Mouse (Mus musculus): ENCODE data around the gene Ambp. TPM values are rescaled to one million over a fixed set of nuclear protein-coding genes. Genes with fewer than 3 reads are reported as not detected.

Ambp gene
- not detected in 2 replicates for total RNA-seq (2015; ENCODE audit: low replicate concordance)
- total RNA-seq (2017; ENCODE audit: low replicate concordance): not detected in 2 replicates

DNA sequence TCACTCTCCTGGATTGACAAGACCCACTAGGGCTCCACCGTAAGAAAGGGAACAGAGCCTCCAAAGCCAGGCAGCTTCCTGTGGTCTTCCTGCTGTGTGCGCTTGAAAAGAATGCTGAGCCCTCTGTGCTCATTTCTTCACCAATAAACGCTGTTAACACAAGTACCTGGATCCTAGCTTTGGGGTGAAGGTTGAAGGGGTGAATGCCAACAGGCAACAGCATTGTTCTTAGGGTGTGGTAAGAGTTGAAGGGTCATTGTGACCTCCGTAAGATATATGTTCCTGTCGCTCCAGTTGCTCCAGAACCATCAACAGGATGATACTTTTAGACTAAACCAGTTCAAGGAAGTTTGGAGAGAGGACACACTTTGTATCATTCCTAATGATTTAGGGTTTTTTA lies at the start of gene Ambp:
Ambp (minus strand) TSS at position 101 of the 400 bp plus-strand sequence.
- no peak for ATAC-seq (replicated peaks; ENCODE audit: low FRiP score, poor library complexity, severe bottlenecking)

DNA sequence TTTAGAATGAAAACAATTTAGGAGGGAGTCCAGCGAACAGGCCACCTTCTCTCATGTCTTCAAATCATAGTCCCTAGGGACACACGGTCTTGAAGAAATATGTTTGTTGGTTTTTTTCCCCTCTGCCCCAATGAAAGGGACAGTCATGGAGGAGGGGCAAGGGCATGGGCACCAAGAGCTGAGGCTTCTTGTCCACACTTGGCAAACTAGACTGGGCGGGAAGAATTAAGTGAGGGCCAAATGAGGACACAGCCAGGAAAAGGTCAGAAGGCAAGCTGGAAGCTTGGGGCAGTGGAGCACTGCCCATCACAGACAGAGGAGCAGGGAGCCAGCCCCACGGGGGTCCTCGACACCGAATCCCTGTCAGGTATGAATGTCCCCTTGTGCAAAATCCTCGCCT lies 49.3 kb upstream of the Ambp start:
- no peak for ATAC-seq (replicated peaks; ENCODE audit: low FRiP score, poor library complexity, severe bottlenecking)

DNA sequence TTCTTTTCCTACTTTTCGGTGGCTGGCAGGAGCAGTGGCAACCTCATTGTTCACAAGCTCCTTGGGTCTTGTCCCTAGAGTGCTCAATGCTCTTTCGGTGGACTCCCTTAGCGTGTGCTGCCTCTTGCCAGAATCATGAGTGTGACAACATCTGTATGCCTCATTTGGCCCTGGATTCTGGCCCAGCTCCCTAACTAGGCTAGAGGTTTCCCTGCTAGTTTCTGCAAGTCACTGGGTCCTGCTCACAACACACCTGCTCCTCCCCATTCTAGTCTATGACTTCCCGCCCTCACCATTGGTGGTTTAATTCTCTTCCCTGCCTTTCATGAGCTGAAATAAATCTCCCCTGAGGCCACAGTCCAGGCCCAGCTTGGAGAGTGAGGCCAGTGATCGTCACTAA lies 44.8 kb upstream of the Ambp start:
- no peak for ATAC-seq (replicated peaks; ENCODE audit: low FRiP score, poor library complexity, severe bottlenecking)

DNA sequence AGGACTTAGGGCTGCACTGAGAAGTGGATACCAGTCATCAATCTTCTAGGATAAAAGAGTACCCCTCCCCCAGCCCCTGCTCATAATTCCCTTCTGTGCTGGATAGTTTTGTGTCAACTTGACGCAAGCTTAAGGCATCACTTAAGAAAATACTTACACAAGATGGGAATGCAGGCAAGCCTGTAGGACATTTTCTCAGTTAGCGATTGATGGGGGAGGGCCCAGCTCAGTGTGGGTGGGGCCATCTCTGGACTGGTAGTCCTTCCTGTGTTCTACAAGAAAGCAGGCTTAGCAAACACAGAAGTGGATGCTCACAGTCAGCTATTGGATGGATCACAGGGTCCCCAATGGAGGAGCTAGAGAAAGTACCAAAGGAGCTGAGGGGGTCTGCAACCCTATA lies 39.8 kb upstream of the Ambp start:
- no peak for ATAC-seq (replicated peaks; ENCODE audit: low FRiP score, poor library complexity, severe bottlenecking)

DNA sequence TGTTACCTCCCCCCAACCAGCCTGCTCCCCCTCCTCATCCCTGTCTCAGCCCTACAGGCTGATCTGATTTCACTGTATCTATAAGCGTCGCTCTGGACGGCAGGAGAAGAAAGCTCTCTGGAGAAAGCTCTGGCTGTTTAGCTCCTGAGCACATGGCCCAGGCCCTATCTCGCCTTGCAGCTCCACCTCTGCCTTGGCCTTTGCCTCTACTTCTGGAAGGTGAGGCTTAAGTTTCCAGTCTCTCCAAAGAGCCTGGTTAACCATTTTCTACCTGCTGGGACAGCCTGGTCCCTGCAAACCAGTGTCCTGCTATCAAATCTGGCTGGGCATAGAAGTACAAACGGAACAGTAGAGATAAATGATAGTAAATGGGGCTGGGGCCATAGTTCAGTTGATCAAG lies 37.0 kb upstream of the Ambp start:
- ATAC-seq (replicated peaks; ENCODE audit: low FRiP score, poor library complexity, severe bottlenecking): no peak

DNA sequence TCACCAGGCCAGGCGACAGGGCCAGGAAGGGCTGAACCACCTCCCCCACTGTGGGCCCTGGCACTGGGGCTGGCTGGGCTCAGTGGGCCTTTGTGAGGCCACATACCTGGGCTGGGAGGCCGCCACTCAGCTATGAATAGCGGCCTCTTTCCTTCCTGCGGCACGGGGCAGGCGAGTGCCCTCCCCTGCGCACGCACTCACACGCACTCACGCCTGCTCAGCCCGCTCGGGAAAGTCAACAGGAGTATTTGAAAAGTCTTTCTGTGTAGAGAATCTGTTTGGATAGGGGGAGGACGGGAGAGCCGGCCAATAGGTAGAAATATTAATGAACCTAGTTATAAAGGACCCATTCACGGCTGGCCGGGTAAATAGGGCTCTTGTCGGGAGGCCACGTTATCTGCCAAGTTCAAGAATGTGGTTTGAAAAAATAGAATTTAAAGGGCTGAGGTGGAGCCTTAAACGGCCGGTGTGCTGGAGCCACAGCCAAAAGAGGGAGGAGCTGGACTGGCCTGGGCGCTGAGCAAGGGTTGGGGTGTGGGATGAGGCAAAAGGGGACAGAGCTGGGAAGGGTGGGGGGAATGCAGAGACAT lies 31.8 kb upstream of the Ambp start:
- no peak for ATAC-seq (replicated peaks; ENCODE audit: low FRiP score, poor library complexity, severe bottlenecking)

DNA sequence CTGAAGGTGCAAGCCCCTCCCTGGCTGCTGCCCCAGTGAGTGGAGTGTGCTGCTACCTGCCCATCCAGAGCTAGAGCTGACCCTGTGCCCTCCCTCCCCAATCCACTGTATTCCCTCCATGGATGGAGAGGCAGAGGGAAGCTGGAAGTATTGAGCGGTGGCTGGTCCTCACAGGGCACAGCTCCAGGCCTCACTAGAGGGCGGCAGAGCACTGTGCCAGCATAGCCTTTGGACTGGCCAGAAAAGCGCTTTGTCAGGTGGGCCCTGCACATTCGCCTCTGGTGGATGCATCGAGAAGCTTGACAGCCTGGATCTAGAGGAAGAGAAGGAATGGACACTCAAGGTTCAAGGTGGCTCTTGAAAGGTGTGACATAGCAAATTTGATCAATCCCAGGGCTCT lies 27.0 kb upstream of the Ambp start:
- ATAC-seq (replicated peaks; ENCODE audit: low FRiP score, poor library complexity, severe bottlenecking): no peak

DNA sequence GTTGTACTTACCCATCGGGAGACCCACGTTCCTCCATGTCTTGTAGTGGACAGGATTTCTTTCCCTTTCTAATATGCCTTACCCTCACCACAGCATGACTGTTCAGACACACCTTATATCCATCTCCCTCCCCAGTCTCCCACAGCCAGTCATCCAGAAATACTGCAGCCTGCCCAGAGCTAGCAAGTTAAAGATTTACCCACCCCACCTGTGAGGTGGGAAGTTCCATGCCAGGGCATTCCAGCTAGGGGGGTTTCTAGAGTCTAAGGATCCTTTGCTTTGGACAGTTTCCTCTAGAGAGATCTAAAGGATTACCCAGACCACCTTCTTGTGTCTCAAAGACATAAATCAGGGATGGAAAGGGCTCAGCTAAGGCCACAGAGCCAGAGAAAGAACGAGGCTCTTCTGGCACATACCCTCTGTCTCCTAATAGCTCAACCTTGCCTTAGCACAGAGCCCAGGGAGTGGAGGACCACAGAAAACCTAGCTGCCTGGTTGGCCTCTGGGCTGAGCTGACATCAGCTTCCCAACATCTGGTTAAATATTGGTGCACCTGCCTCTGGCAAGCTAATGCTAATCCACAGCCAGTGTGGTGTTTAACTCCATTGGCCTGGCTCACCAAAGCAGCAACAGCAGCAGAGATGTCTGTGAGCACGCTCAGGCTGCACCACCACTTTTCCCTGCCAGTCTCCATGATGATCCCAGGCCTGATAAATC lies 17.5 kb upstream of the Ambp start, which contains the start of gene Kif12:
Kif12 (minus strand) TSS at position 163 of the 717 bp plus-strand sequence.
- no peak for ATAC-seq (replicated peaks; ENCODE audit: low FRiP score, poor library complexity, severe bottlenecking)

DNA sequence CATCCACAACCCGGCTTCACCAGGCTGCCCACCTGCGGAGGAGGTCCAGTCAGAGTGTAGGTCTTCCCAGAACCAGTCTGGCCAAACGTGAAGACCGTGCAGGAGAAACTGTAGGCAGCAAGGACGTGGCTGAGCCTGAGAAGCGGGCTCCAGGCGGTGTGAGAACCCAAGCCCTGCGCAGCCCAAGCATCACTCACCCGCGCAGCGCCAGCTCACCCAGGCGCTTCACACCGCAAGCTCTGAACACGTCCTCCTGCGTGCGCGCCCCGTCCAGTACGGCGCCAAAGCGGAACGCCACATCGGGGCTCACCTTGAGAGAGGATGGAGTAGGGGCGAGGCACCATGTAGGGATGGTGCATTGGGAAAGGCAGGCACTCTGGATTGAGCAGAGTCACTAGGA lies 16.5 kb upstream of the Ambp start:
- ATAC-seq (replicated peaks; ENCODE audit: low FRiP score, poor library complexity, severe bottlenecking): no peak

DNA sequence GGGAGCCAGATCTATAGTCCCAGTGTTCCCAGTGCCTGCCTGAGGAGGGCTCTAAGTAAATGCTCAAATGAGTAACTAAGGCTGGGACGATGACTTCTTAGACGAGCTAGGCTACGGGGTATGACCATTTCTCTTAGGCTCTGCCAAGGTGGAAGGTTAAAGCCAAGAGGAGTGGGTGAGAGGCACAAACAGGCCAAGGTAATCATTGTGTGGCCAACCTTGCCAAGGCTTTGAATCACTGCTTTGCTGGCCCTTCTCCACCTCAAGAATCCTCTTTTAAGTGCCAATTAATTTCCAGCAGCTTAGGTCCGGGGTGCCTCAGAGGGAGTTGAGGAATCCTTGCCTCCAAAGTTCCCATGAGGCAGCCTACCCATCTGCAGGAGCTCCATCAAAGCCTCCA lies 15.5 kb upstream of the Ambp start:
- no peak for ATAC-seq (replicated peaks; ENCODE audit: low FRiP score, poor library complexity, severe bottlenecking)

DNA sequence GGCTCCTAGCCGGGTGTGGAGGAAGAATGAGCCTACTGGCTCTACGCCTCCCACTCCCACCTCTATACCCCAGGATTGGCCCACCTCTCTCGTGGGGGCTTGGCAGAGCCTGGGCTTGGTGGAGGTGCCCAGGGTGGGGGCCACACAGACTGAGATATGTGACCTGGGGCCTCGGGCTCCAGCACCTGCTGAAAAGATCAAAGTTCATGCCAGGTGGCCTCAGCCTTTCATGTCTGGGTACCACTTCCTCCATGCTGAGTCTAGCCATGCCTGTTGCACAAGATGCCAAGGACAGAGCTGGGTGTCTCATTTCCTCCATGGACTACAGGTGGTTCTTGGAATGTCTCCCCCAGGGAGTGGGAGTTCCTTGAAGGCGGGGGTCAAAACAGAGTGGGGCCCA lies 11.7 kb upstream of the Ambp start:
- no peak for ATAC-seq (replicated peaks; ENCODE audit: low FRiP score, poor library complexity, severe bottlenecking)

DNA sequence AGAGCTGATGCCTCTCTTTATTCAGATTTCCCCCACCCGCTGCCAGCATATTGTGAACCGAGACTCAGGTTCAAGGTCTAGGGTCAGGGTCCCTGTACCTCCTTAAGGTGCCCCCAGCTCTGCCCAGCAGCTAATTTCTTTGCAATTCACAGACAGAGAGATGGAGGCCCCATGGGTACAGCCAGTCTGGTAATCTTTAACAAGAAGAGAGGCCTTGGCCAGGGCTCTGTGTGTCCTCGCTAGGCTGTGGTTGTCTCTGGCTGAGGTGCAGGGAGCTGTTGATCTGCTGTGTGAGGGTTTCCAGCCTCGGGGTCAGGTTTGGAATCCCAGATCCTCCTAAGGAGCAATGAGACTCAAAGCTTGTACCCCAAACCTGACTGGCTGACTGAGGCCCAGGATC lies 11.0 kb upstream of the Ambp start:
- no peak for ATAC-seq (replicated peaks; ENCODE audit: low FRiP score, poor library complexity, severe bottlenecking)

DNA sequence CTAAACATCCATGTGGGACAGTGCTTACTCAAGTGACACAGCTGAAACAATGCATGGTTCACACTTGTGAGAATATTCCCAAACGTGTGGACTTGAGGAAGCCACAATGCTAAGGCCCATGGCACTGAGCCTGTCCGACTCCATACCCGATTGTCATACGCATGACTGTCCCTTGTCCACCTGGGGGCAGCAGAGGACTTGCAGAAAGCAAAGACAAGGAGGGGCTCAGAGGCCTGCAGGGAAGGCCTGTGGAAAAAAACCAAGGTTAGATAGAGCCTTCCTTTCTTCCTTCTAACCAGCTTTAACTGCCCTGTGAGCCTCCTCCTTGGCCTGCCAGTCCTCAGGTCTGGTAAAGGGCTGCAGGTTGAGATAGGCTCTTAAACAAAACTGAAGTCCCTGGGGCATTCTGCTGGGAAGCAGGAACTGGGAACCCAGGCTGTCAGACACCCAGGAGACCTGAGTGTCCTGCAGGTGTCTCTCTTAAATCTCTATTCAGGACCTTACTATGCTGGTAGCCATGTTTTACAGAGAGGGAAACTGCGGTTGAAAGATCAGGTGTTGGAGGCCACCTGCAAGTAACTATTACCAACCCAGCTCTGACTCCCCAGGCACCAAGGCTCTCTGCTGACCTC lies 4.5 kb upstream of the Ambp start:
- no peak for ATAC-seq (replicated peaks; ENCODE audit: low FRiP score, poor library complexity, severe bottlenecking)

DNA sequence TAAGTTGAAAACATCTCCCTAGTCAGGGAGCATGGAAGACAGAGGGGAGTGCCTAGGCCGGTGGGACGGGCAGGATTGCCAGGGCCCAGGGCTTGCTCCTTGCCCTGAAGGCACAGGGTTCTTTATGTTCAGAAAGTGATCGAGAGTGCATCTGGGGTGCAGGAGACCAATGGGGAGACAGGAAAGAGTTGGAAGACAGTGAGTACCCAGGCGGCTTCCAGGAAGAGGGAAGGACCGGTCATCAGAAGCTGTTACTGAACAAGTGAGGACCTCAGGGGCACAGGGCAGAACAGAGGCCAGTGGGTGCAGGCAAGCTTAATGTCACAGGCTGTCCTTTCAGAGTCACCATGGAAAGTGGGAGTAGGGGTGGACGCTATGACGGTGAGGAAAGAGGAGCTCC lies 3.6 kb upstream of the Ambp start:
- no peak for ATAC-seq (replicated peaks; ENCODE audit: low FRiP score, poor library complexity, severe bottlenecking)

DNA sequence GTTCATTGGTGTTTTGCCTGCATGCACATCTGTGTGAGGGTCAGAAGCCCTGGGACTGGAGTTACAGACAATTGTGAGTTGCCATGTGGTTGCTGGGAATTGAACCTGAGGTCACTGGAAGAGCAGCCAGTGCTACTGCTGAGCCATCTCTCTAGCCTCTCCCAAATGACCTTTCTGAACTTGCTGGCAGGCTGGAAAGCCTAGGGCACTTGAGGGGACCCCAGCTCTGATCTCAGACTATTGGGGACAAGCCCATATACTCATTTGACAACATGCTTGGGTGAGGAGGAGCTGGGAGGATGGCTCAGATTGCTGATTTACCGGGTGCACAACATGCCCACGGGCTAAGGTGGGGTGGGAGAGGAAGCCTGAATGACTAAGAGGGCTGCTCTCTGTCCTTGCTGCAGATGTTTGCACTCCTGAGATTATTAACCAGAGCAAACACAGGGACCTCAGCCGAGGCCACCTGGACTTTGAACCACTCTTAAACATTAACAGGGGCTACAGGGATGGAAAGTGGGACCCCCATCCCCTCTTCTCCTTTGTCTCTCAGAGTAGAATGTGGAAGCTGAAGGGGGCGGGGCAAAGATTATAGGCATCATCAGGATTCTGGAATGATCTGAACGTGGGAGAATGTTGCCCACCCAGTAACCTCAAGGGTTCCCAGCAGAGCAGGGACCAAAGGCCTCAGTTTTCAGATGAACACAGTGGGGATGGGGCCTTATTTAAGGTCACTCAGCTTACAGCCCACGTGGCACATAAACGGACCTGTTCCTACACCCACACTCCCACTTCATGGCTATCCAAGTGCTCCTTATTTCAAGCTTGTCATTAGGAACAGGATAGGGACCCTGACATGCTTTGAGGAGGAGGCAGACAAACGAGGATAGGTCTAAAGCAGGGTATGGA lies 2.4 kb upstream of the Ambp start:
- no peak for ATAC-seq (replicated peaks; ENCODE audit: low FRiP score, poor library complexity, severe bottlenecking)

DNA sequence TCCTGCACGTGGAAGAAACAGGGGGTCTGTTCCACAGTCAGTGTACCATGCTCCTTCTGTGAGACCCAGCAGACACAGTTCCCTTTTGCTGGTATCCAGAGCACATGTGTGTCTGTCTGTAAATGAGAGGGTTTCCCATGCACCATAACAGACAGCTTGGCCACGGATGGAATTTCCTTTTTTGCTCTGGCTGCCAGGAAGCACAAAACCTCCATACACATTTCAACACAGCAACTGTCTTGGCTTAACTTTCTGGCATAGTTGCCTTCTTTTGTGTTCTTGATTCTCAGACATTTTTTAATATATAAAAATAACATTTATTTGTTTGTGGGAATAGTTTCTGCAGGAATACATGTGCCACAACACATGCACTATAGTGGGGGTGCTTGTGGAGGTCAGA lies 997 bp upstream of the Ambp start:
- no peak for ATAC-seq (replicated peaks; ENCODE audit: low FRiP score, poor library complexity, severe bottlenecking)

DNA sequence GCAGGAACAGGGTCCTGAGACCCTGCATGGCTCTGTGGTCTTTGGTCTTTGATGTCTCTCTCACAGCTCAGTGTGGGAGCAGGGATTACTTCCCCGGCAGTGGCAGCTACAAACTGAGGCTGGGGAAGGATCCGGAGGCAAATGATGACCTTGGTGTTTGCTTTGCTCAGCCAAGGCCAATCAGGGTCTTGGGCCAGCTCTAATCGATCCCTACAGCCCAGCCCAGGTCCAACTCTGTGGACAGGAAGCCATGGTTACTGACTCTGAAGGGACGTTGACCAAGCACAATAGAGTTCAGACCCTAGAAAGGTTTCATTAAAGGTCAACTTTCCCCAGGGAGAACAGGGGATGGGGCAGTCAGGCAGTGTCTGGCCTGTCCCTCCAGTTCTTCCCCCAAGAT lies 571 bp downstream of the Ambp start:
- ATAC-seq (replicated peaks; ENCODE audit: low FRiP score, poor library complexity, severe bottlenecking): no peak

DNA sequence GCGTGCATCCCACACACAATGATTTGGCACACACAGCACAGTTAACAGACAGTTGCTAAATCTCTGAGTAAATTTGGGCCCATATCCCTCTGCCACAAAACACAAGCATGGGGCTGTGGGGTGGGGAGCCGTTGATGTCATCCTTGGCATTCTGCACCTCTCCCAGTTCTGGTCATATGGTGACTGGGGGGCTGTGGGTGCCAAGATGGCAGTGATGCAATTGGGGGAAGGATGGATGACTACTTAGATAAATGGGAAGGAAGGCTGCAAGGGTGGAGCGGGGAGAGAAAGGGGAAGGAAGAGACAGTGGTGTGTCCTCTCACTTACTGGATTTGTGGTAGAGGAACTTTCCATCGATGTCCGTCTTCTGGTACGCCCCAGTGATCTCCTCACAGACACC lies 3.5 kb downstream of the Ambp start:
- ATAC-seq (replicated peaks; ENCODE audit: low FRiP score, poor library complexity, severe bottlenecking): no peak

DNA sequence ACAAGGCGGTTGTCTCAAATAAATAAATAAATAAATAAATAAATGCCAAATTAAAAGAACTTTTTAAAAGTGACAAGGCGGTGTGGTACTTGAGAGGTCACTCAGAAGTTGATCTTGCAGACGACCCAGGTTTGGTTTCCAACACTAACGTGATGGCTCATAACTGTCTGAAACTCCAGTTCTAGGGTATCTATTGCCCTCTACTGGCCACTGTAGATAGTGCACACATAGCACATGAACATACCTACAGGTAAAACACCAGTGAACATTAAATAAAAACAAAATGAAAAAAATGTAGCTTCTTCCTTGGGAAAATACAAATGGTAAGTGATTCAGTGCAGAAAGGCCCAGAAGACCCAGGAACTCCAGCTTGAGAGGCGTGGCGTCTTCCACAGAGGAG lies 7.3 kb downstream of the Ambp start:
- no peak for ATAC-seq (replicated peaks; ENCODE audit: low FRiP score, poor library complexity, severe bottlenecking)

DNA sequence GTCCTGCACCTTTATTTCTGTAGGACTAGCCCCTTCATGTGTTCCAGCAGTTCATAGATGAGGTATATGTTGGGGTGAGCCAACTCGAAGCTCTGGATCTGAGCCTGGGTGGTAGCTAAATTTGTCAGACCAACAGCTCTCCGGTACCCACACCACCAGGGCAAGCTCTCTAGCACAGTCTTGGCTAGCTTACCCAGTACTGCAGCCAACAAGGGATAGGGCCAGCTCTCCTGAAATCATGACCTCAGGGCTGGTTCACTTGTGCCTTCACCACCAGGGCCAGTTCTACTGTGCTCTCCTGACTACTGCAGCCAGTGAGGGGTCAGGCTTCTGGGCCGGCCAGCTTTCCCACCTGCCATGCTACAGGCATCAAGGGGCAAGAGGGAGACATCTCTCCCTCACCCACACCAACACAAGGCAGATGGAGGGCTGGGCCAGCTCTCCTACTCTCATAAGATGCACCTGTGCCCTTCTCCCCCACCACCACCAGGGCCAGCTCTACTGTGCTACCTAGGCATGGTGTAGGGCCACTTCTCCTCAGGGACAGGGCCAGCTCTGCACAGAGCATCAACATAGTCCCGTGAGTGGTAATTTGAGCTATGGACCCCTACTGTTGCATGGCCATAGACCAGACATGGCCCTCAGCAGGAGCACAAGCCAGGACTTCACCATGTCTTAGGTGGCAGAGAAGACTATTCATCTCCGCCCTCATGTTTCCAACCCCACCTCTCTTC lies 24.5 kb downstream of the Ambp start:
- ATAC-seq (replicated peaks; ENCODE audit: low FRiP score, poor library complexity, severe bottlenecking): no peak

Data from erythroblast, adult 5-6 weeks (primary cell).